Mouse (Mus musculus): ENCODE data around the gene Emc9.

DNA sequence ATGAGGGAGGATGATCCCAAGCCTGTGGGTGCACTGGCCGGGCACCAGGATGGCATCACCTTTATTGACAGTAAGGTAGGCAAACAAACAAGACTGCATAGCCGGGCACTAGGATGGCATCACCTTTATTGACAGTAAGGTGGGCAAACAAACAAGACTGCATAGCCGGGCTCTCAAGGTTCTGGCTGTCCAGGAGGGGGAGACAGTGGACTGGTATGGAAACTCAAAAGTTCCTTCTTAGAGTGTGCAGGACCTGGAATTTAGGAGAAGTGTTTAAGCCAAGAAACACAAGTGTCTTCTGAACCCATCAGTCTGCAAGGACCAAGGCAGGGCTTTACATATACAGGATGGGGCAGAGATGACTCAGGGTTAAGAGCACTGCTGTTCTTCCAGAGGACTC, 19.4 kb downstream of the Emc9 start:
- peak; percentile 35 for TF ChIP-seq CTCF (IDR thresholded peaks at IDR 0.05)
- no peak for TF ChIP-seq POLR2A (IDR thresholded peaks at IDR 0.05; ENCODE audit: insufficient read depth, low read depth, low read length)
- no peak for TF ChIP-seq EP300 (IDR thresholded peaks at IDR 0.05; ENCODE audit: insufficient read depth, low read depth, low read length)

All from heart, adult 2 months (tissue).